Comparison of ENCODE assay signal across 23 mouse cellular contexts in genomic region chr3:130712891-130713290, GRCm38 (mm10). TPM values are rescaled to one million over a fixed set of nuclear protein-coding genes. Genes with fewer than 3 reads are reported as not detected.
DNase-seq lines count a peak whose midpoint lies in the region; ATAC-seq and TF ChIP-seq lines count a peak whose summit lies in the region.
"Had no signal": no experiment of that assay in that cellular context is flagged by ENCODE, and none has a peak within 500 bp of the region (broad histone marks: within the 10 kb centered on the region; RNA-seq: fewer than 3 reads in every experiment).

No protein-coding gene starts in this region.

- no peak for TF ChIP-seq CTCF in lung, postnatal 0 days (IDR thresholded peaks at IDR 0.05)
- no peak for TF ChIP-seq CTCF in lung, adult 2 months (IDR thresholded peaks at IDR 0.05; ENCODE audit: insufficient read depth, low read length)
- no peak for TF ChIP-seq CTCF in left cerebral cortex, adult 2 months (IDR thresholded peaks at IDR 0.05)

- H3K4me2 ChIP-seq in lung, postnatal 0 days (replicated peaks; ENCODE audit: low read depth, low read length) = no peak overlapping the region
- no peak overlapping the region for H3K4me2 ChIP-seq in midbrain, embryonic 11.5 days
- H3K4me2 ChIP-seq: embryonic facial prominence, embryonic 13.5 days; embryonic facial prominence, embryonic 15.5 days; forebrain, embryonic 12.5 days had no signal

- 0 out of 2 replicates have a peak, but pooled peaks cover 4% of the 10 kb centered on the region for H3K4me1 ChIP-seq in lung, postnatal 0 days (ENCODE audit: insufficient read depth, low read depth, low read length)
- H3K4me1 ChIP-seq in lung, adult 2 months (ENCODE audit: control insufficient read depth, insufficient read depth, low read length) = peaks cover 1% of the 10 kb centered on the region; the same call in 1 of the 2 replicates
- H3K4me1 ChIP-seq in midbrain, embryonic 11.5 days (ENCODE audit: control insufficient read depth, insufficient read depth, low read length) = peaks cover 7% of the 10 kb centered on the region
- peaks cover 16% of the 10 kb centered on the region for H3K4me1 ChIP-seq in midbrain, embryonic 10.5 days
- peaks cover 2% of the 10 kb centered on the region for H3K4me1 ChIP-seq in heart, embryonic 10.5 days

- no peaks in the 10 kb centered on the region for H3K27me3 ChIP-seq in lung, postnatal 0 days (replicated peaks; ENCODE audit: insufficient read depth, low read length)
- no peaks in the 10 kb centered on the region for H3K27me3 ChIP-seq in midbrain, embryonic 11.5 days (ENCODE audit: control insufficient read depth, insufficient read depth, low read length)
- no peaks in the 10 kb centered on the region for H3K27me3 ChIP-seq in midbrain, embryonic 10.5 days (ENCODE audit: low read depth, poor library complexity, severe bottlenecking)
- no peaks in the 10 kb centered on the region for H3K27me3 ChIP-seq in heart, embryonic 10.5 days (ENCODE audit: insufficient read depth, poor library complexity, severe bottlenecking)
- H3K27me3 ChIP-seq: embryonic facial prominence, embryonic 13.5 days; embryonic facial prominence, embryonic 15.5 days; forebrain, embryonic 12.5 days had no signal

- no peak overlapping the region for H3K27ac ChIP-seq in lung, postnatal 0 days (ENCODE audit: low read length)
- no peak overlapping the region for H3K27ac ChIP-seq in midbrain, embryonic 11.5 days (ENCODE audit: low read depth, low read length)
- no peak overlapping the region for H3K27ac ChIP-seq in midbrain, embryonic 10.5 days (replicated peaks)
- no peak overlapping the region for H3K27ac ChIP-seq in left cerebral cortex, adult 2 months
- H3K27ac ChIP-seq in heart, embryonic 10.5 days = no peak overlapping the region
- H3K27ac ChIP-seq: embryonic facial prominence, embryonic 13.5 days; embryonic facial prominence, embryonic 15.5 days; forebrain, embryonic 10.5 days; forebrain, embryonic 12.5 days had no signal

- no peak for TF ChIP-seq POLR2A in lung, adult 2 months (IDR thresholded peaks at IDR 0.05; ENCODE audit: borderline replicate concordance, extremely low read depth, low read depth, low read length)

- DNase-seq in lung, postnatal 0 days (ENCODE audit: low spot score) = peak; percentile 25
- DNase-seq in lung, adult 2 months = no peak
- peak; percentile 66 for DNase-seq in midbrain, embryonic 11.5 days (ENCODE audit: low spot score, missing footprints)
- no peak for DNase-seq in midbrain, embryonic 10.5 days (ENCODE audit: low spot score)
- DNase-seq in lung, postnatal 25 days (ENCODE audit: low spot score) = peak; percentile 4
- DNase-seq in left cerebral cortex, adult 2 months (ENCODE audit: extremely low spot score in 1 of 2, low spot score in 2 of 2) = no peak
- no peak for DNase-seq in heart, embryonic 10.5 days (ENCODE audit: low spot score)
- DNase-seq: adrenal gland, adult 2 months; adrenal gland, postnatal 10 days; adrenal gland, postnatal 25 days; cerebellum, adult 11 months; cerebellum, adult 18-20 months; cerebellum, adult 8-10 months; cerebellum, adult 9-11 months; cerebellum, postnatal 14 days; cerebellum, postnatal 36 days; embryo, embryonic 11 days had no signal

- intact Hi-C loops in left cerebral cortex, adult 2 months (cut with DNase I) = no loop called here

- H3K36me3 ChIP-seq in lung, postnatal 0 days (ENCODE audit: insufficient read depth, low read length) = no peaks in the 10 kb centered on the region
- no peaks in the 10 kb centered on the region for H3K36me3 ChIP-seq in midbrain, embryonic 11.5 days (ENCODE audit: control insufficient read depth, insufficient read depth, low read length)
- no peaks in the 10 kb centered on the region for H3K36me3 ChIP-seq in midbrain, embryonic 10.5 days
- H3K36me3 ChIP-seq in heart, embryonic 10.5 days = no peaks in the 10 kb centered on the region
- H3K36me3 ChIP-seq: embryonic facial prominence, embryonic 13.5 days; embryonic facial prominence, embryonic 15.5 days; forebrain, embryonic 10.5 days; forebrain, embryonic 12.5 days had no signal

- no peak overlapping the region for H3K4me3 ChIP-seq in lung, postnatal 0 days (ENCODE audit: low read depth, low read length)
- no peak overlapping the region for H3K4me3 ChIP-seq in lung, adult 2 months (replicated peaks; ENCODE audit: extremely low read depth, low read depth, low read length)
- no peak overlapping the region for H3K4me3 ChIP-seq in midbrain, embryonic 11.5 days (ENCODE audit: low read depth, low read length)
- H3K4me3 ChIP-seq in midbrain, embryonic 10.5 days = no peak overlapping the region
- H3K4me3 ChIP-seq in left cerebral cortex, adult 2 months = no peak overlapping the region
- H3K4me3 ChIP-seq in heart, embryonic 10.5 days = no peak overlapping the region
- H3K4me3 ChIP-seq: embryonic facial prominence, embryonic 13.5 days; embryonic facial prominence, embryonic 15.5 days; erythroblast, embryonic 14.5 days; forebrain, embryonic 10.5 days; forebrain, embryonic 12.5 days had no signal

- 19% methylated on average over 6 of the region's 6 CpGs for WGBS in lung, postnatal 0 days
- WGBS in lung, adult 2 months = 26% methylated on average over 6 of the region's 6 CpGs
- WGBS in midbrain, embryonic 11.5 days = 64% methylated on average over 6 of the region's 6 CpGs
- WGBS in midbrain, embryonic 10.5 days = 62% methylated on average over 6 of the region's 6 CpGs
- 67% methylated on average over 6 of the region's 6 CpGs for WGBS in heart, embryonic 10.5 days

- no peaks in the 10 kb centered on the region for H3K9me3 ChIP-seq in lung, postnatal 0 days (ENCODE audit: low read length)
- no peaks in the 10 kb centered on the region for H3K9me3 ChIP-seq in midbrain, embryonic 11.5 days (ENCODE audit: control insufficient read depth, low read length)
- no peaks in the 10 kb centered on the region for H3K9me3 ChIP-seq in midbrain, embryonic 10.5 days (replicated peaks)
- no peaks in the 10 kb centered on the region for H3K9me3 ChIP-seq in heart, embryonic 10.5 days
- H3K9me3 ChIP-seq: embryonic facial prominence, embryonic 13.5 days; embryonic facial prominence, embryonic 15.5 days; forebrain, embryonic 10.5 days; forebrain, embryonic 12.5 days had no signal

- no peak for ATAC-seq in lung, postnatal 0 days
- no peak for ATAC-seq in midbrain, embryonic 11.5 days (ENCODE audit: low FRiP score)
- ATAC-seq: forebrain, embryonic 14.5 days had no signal

- H3K9ac ChIP-seq in lung, postnatal 0 days (replicated peaks; ENCODE audit: low read depth) = no peak overlapping the region
- H3K9ac ChIP-seq in midbrain, embryonic 11.5 days (ENCODE audit: low read length) = no peak overlapping the region
- H3K9ac ChIP-seq: embryonic facial prominence, embryonic 13.5 days; embryonic facial prominence, embryonic 15.5 days; forebrain, embryonic 12.5 days had no signal

- 0 out of 2 replicates have a peak, but pooled peaks have one; percentile 19 for TF ChIP-seq EP300 in lung, postnatal 0 days (IDR thresholded peaks at IDR 0.05)

RNA-seq across cellular contexts. Expression of gene Ostc, which starts 3.6 kb away (rescaled TPM):
- 236 and 244 TPM in 2 replicates for polyA plus RNA-seq in lung, postnatal 0 days (2015; fragmentation: Nextera tagmentation; extraction: Ambion mirVana)
- polyA plus RNA-seq in lung, adult 2 months (2012; rRNA removed) = 29.2 and 43.9 TPM in 2 replicates
- polyA plus RNA-seq in midbrain, embryonic 11.5 days (2014; fragmentation: Nextera tagmentation; extraction: Ambion mirVana) = 323 and 331 TPM in 2 replicates
- 327 and 345 TPM in 2 replicates for polyA plus RNA-seq in midbrain, embryonic 10.5 days (2016; fragmentation: Nextera tagmentation; extraction: Ambion mirVana)
- total RNA-seq in left cerebral cortex, adult 2 months (2021) = 10 to 100 TPM; 54.5 to 55.0 TPM
- 295 and 342 TPM in 2 replicates for polyA plus RNA-seq in heart, embryonic 10.5 days (2016; fragmentation: Nextera tagmentation; extraction: Ambion mirVana)

RNA-seq across cellular contexts. Expression of gene Rpl34, which starts 17.3 kb away (rescaled TPM):
- 771 and 839 TPM in 2 replicates for polyA plus RNA-seq in lung, postnatal 0 days (2015; fragmentation: Nextera tagmentation; extraction: Ambion mirVana)
- polyA plus RNA-seq in lung, adult 2 months (2012; rRNA removed) = 813 and 1,105 TPM in 2 replicates
- 646 and 740 TPM in 2 replicates for polyA plus RNA-seq in midbrain, embryonic 11.5 days (2014; fragmentation: Nextera tagmentation; extraction: Ambion mirVana)
- polyA plus RNA-seq in midbrain, embryonic 10.5 days (2016; fragmentation: Nextera tagmentation; extraction: Ambion mirVana) = 751 and 868 TPM in 2 replicates
- total RNA-seq in left cerebral cortex, adult 2 months (2021) = 100 to 1,000 TPM; 315 to 326 TPM
- polyA plus RNA-seq in heart, embryonic 10.5 days (2016; fragmentation: Nextera tagmentation; extraction: Ambion mirVana) = 658 and 756 TPM in 2 replicates

Comparison
In these comparisons a context has a peak if more than half of its experiments do, and no peak if none do; other contexts are left out.
1. DNase-seq: peak in lung, postnatal 0 days (single experiment), midbrain, embryonic 11.5 days (single experiment) and lung, postnatal 25 days (single experiment); none in lung, adult 2 months (single experiment), midbrain, embryonic 10.5 days (single experiment), left cerebral cortex, adult 2 months (0 of 2) and heart, embryonic 10.5 days (single experiment).